Mouse (Mus musculus) heart, embryonic 11.5 days (tissue): ENCODE measurements around the gene Olfr524. TPM values are rescaled to one million over a fixed set of nuclear protein-coding genes. Genes with fewer than 3 reads are reported as not detected.
A peak's percentile ranks its signal among the peaks of the same experiment; 100 is the strongest.

Experiments
- ATAC-seq: fragments of 200-750 bp; cut with Nextera tagmentation; replicated peaks from 2 replicates; pipeline ENCODE4 v1.8.0; 2017; ENCODE audit warnings: moderate library complexity; ENCODE audit not compliant: insufficient number of reproducible peaks, low FRiP score, low TSS enrichment
- H3K27ac ChIP-seq: fragments of 300-500 bp; sonication (generic); 2 replicates; pipeline ENCODE4 v1.5.1; 2014; ENCODE audit warnings: mild to moderate bottlenecking, low read depth, low read length
- H3K27me3 ChIP-seq: fragments of 300-500 bp; sonication (generic); 2 replicates; pipeline ENCODE4 v1.6.1; 2014; ENCODE audit warnings: mild to moderate bottlenecking, low read length, mixed read lengths; ENCODE audit not compliant: control insufficient read depth, insufficient read depth
- H3K36me3 ChIP-seq: fragments of 300-500 bp; sonication (generic); 2 replicates; pipeline ENCODE4 v1.6.1; 2014; ENCODE audit warnings: mild to moderate bottlenecking, low read length, moderate library complexity, mixed read lengths; ENCODE audit not compliant: control insufficient read depth, insufficient read depth
- H3K4me1 ChIP-seq: fragments of 300-500 bp; sonication (generic); 2 replicates; pipeline ENCODE4 v1.6.1; 2014; ENCODE audit warnings: low read length; ENCODE audit not compliant: control insufficient read depth, insufficient read depth
- H3K4me2 ChIP-seq: fragments of 300-500 bp; sonication (generic); 2 replicates; pipeline ENCODE4 v1.6.1; 2014; ENCODE audit warnings: mild to moderate bottlenecking, moderate library complexity
- H3K4me3 ChIP-seq: fragments of 300-500 bp; sonication (generic); 2 replicates; pipeline ENCODE4 v1.5.1; 2014; ENCODE audit warnings: low read depth, low read length
- H3K9ac ChIP-seq: fragments of 300-500 bp; sonication (generic); 2 replicates; pipeline ENCODE4 v1.6.1; 2014; ENCODE audit warnings: mild to moderate bottlenecking, low read depth, low read length, moderate library complexity
- H3K9me3 ChIP-seq: fragments of 300-500 bp; sonication (generic); replicated peaks from 2 replicates; pipeline ENCODE4 v1.6.1; 2016; ENCODE audit warnings: low read length; ENCODE audit not compliant: control insufficient read depth
- WGBS: fragments of 180-500 bp; shearing (Covaris S2); extraction: QIAGEN DNeasy Blood & Tissue Kit; methylation state at CpG from one replicate; pipeline ENCODE4 v1.1.7; 2014; ENCODE audit not compliant: insufficient replicate concordance; 5-methylcytosine and 5-hydroxymethylcytosine counted together
- polyA plus RNA-seq: library from polyadenylated mRNA; unstranded; fragments of >200 nt; fragmentation: Nextera tagmentation; extraction: Ambion mirVana; gene quantifications from 2 replicates; pipeline ENCODE4 v1.2.1, GENCODE M21; 2014

Olfr524 gene
- polyA plus RNA-seq, 1 experiment from 2014 or later, result not detected

DNA sequence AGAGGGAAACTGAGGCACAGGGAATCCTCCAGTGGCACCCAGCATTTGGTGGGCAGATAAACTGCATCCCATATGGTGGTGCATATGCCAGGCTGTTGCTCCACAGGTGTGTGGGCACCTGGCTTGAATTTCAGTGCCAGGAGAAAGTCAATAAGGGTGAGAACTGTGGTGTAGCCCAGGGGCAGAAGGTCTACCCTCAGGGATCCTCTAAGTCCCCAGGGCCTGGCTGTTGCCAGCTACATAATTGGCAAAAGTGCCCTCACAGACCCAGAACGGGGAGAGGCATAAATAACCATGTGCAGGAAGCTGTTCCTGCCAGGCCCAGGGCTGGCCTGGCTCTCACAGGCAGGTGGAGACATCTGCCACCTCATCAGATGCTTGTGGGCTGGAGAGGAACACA is 32.8 kb downstream of the Olfr524 start, which contains the start of gene Olfr523:
Olfr523 (plus strand) TSS at position 282 of the 400 bp plus-strand sequence.
- Histone ChIP-seq H3K9ac (no peak within 1 kb of the TSS), H3K27ac (no peak within 1 kb of the TSS), H3K4me2 (no peak within 1 kb of the TSS), H3K36me3 (no peaks in the 10 kb centered on the region), H3K4me1 (no peaks in the 10 kb centered on the region), H3K27me3 (no peaks in the 10 kb centered on the region), H3K9me3 (no peaks in the 10 kb centered on the region), H3K4me3 (no peak within 1 kb of the TSS)
- ATAC-seq, result no peak
- 37% methylated on average over 1 of the region's 1 CpGs for WGBS

DNA sequence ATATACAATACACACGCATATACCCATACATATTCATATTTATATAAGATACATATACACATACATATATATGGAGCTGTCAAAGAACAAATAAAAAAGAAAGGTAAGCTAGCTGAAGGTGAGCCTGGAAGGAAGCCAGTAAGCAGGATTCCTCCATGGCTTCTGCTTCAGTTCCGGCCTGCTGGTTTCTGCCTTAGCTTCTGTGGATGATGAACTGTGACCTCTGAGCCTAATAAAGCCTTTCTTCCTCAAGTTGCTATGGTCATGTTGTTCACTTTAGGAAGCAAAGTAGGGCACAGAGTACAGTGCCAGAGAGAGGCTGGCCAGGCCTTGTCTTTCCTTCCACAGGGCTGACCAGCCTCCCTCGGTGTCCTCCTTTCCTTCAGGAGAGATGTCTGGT is 34.9 kb downstream of the Olfr524 start:
- Histone ChIP-seq H3K27ac (no peak overlapping the region), H3K4me3 (no peak overlapping the region), H3K27me3 (no peaks in the 10 kb centered on the region), H3K9me3 (no peaks in the 10 kb centered on the region), H3K4me2 (no peak overlapping the region), H3K9ac (no peak overlapping the region), H3K4me1 (no peaks in the 10 kb centered on the region), H3K36me3 (no peaks in the 10 kb centered on the region)
- ATAC-seq, result no peak
- WGBS, result 84% methylated on average over 3 of the region's 3 CpGs

DNA sequence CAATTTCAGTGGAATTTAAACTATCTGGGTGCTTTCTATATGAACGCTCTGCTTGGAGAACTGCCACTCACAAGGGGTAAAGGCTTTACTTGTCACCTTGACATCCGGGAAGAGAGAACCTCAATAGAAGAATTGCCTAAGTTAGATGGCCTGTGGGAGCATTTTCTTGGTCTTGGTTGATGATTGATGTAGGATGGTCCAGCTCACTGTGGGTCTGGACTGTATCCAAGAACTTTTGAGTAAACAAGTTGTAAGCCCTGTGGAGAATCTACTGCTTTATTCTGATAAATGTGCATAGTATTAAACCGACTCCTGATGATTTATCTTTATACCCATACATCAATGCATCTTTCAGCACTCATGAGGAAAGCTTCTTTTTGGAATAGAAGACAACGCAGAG is 36.4 kb downstream of the Olfr524 start:
- WGBS, result 79% methylated on average over 4 of the region's 4 CpGs
- Histone ChIP-seq H3K36me3 (no peaks in the 10 kb centered on the region), H3K27me3 (no peaks in the 10 kb centered on the region), H3K9me3 (no peaks in the 10 kb centered on the region), H3K4me1 (no peaks in the 10 kb centered on the region), H3K9ac (no peak overlapping the region), H3K4me2 (no peak overlapping the region), H3K27ac (no peak overlapping the region), H3K4me3 (no peak overlapping the region)
- no peak for ATAC-seq

DNA sequence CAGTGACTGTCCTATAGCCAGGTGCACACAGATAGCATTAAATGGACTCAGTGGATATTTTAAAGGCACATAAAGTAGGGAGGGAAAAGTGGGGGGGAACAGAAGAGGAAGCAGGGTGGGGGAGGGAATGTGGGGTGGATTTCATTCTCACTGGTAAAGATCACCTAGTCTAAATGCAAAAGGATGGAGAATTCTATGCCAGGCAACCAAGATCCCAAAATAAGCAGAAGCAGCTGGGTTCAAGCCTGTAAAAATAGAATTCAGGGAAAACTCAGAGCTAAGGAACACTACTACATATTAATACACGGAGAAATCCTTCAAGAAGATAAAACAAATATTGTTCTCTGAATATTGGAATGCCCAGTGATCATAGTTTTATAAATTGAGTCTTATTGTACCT is 37.8 kb downstream of the Olfr524 start:
- 48% methylated on average over 1 of the region's 1 CpGs for WGBS

DNA sequence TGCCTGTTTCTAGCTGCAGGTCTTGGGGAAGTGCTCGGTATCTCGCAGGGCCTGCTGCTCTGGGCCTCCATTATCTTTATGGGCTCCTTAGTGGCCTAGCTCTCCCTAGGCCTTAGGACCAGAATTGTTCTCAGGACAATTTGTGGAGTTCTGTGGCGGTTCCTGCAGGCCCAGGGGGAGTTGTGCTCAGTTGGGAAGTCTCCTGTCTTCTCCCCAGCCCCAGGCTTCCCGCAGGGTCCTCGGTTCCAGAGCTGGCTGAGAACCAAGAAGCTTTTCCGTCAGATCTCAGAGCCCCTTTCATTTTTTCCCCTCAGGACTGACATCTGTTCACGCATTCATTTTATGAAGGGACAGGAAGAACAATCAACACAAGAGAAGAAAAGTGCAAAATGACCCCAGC is 41.1 kb downstream of the Olfr524 start, which contains the start of gene Olfr522:
Olfr522 (minus strand) TSS at position 101 of the 400 bp plus-strand sequence.
- Histone ChIP-seq H3K27ac (no peak within 1 kb of the TSS), H3K27me3 (no peaks in the 10 kb centered on the region), H3K4me1 (no peaks in the 10 kb centered on the region), H3K9me3 (no peaks in the 10 kb centered on the region), H3K4me2 (no peak within 1 kb of the TSS), H3K9ac (no peak within 1 kb of the TSS), H3K36me3 (no peaks in the 10 kb centered on the region), H3K4me3 (no peak within 1 kb of the TSS)
- WGBS, result 67% methylated on average over 7 of the region's 7 CpGs
- no peak for ATAC-seq

More for the DNA sequence above, 37.8 kb downstream of the Olfr524 start:
- Histone ChIP-seq H3K4me3 (no peak overlapping the region), H3K9ac (no peak overlapping the region), H3K9me3 (no peaks in the 10 kb centered on the region), H3K4me1 (no peaks in the 10 kb centered on the region), H3K27me3 (no peaks in the 10 kb centered on the region), H3K4me2 (no peak overlapping the region), H3K36me3 (no peaks in the 10 kb centered on the region), H3K27ac (no peak overlapping the region)
- no peak for ATAC-seq

DNA sequence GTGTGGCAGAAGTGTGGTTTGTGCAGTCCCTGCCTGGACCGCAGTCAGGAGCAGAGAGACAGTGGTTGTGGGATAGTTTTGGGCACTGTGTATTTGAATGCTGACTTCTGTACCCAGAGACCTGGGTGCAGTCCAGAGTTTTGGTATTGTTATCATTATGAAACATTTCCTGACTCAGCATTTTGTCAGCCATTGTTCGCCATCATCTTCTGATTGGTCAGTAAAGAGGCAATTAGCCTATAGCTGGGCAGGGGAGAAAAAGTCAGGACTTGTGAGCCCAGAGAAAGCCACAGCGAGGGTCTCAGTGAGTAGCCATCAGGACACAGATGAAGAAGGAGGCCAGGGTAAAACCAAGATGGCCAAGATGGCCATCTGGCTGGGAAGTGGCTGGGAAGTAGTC is 45.4 kb downstream of the Olfr524 start:
- Histone ChIP-seq H3K4me3 (no peak overlapping the region), H3K27ac (no peak overlapping the region)
- 79% methylated on average over 3 of the region's 3 CpGs for WGBS

DNA sequence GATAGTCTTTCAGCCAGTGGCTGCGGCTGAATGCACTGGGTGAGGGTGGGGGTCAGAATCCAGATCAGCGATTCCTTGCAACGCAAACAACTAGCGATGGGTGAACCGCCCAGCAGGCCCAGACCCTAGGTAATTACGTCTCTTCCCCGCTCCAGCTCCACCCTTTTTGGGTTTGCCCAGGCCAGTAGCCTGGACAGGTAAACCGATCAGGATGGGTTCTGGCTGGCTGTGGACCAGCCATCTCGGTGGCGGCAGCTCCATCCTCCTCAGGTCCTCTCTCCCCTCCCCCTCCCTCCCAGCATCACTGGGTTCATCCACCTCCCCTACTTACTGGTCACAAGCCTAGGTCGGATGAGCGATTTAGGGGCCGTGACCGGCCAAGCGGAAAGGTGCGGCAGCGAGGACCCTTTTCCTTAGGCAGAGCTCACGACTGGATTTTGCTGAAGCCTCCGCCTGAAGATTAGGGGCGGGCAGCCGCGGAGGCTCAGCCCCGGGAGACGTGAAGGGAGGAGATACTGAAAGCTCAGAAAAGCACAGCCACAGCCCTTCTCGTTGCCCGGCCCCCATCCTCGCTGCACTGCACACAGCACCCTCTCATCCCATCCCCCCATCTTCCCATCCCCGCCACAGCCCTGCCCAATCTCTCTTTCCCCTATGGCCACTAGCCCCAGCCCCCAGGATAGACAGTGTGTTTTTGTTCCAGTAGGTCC is 51.4 kb downstream of the Olfr524 start, which contains the start of gene Sprn:
Sprn (minus strand) TSS at position 660 of the 710 bp plus-strand sequence.
- Histone ChIP-seq H3K36me3 (no peaks in the 10 kb centered on the region; the same call in none of the 2 replicates), H3K4me3 (peak within 1 kb of the TSS; percentile 22; the same call in 1 of the 2 replicates), H3K9ac (no peak within 1 kb of the TSS), H3K27me3 (peaks cover 44% of the 10 kb centered on the region), H3K4me1 (peaks cover 2% of the 10 kb centered on the region; the same call in 1 of the 2 replicates), H3K9me3 (no peaks in the 10 kb centered on the region), H3K4me2 (peak within 1 kb of the TSS; percentile 53), H3K27ac (no peak within 1 kb of the TSS)
- WGBS, result 5% methylated on average over 28 of the region's 28 CpGs
- no peak for ATAC-seq

More for the DNA sequence above, 45.4 kb downstream of the Olfr524 start:
- Histone ChIP-seq H3K36me3 (no peaks in the 10 kb centered on the region), H3K27me3 (peaks cover 4% of the 10 kb centered on the region), H3K4me1 (no peaks in the 10 kb centered on the region), H3K4me2 (no peak overlapping the region), H3K9me3 (no peaks in the 10 kb centered on the region), H3K9ac (no peak overlapping the region)
- ATAC-seq, result no peak

DNA sequence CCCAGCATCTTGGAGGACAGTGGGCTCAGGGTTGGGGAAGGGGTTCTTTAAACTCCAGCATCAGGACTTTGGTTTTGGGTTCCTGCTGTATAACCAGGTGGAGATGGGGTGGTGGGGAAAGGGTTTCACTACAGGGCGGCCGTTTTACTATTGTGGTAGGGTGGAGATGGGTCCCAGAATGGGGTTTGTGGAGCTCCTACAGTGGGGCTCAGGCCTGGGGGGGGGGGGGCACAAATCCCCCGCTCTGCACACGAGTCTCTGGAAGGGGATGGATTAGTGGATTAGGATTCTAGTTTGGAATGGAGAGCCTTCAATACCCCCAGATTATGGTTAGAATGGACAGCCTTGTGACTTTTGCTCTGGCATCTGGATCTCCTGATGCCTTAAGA is 51.9 kb downstream of the Olfr524 start:
- Histone ChIP-seq H3K4me1 (peaks cover 2% of the 10 kb centered on the region; the same call in 1 of the 2 replicates), H3K36me3 (no peaks in the 10 kb centered on the region; the same call in none of the 2 replicates), H3K9ac (no peak overlapping the region), H3K9me3 (no peaks in the 10 kb centered on the region), H3K27ac (no peak overlapping the region), H3K27me3 (peaks cover 44% of the 10 kb centered on the region), H3K4me2 (peak overlapping the region; percentile 59; the same call in 1 of the 2 replicates), H3K4me3 (no peak overlapping the region)
- no peak for ATAC-seq
- WGBS, result 19% methylated on average over 4 of the region's 4 CpGs
